Mouse (Mus musculus) ovary, adult 18-20 months (tissue): ENCODE data around the gene Haus5.

ENCODE experiments used
- DNase-seq: peaks from one replicate; pipeline ENCODE4 v3.0.0; 2022; ENCODE audit warnings: low spot score, mixed read lengths

Gene Haus5

GRCm38 (mm10) chr7:30625530-30626384 lies 39.0 kb downstream of the Haus5 start, which contains the start of gene Cox6b1:
TSS of gene Cox6b1 (minus strand) at chr7:30626151.
- peak; percentile 80 for DNase-seq

DNA sequence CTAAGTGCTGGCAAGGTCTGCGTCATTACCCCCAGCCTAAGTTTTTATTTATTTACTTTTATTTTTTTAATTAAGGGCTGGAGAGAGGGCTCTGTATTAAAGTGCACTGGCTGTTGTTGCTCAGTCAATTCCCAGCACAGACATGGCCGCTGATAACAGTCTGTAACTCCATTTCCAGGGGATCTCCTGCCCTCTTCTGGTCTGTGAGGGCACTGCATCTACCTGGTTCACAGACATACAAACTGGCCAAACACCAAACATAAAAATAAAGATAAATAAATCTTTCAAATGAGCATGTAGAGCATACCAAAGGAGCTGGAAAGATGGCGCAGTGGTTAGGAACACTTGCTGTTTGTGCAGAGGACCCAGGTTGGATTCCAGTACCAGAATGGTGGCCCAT lies 45.6 kb downstream of the Haus5 start:
- no peak for DNase-seq

DNA sequence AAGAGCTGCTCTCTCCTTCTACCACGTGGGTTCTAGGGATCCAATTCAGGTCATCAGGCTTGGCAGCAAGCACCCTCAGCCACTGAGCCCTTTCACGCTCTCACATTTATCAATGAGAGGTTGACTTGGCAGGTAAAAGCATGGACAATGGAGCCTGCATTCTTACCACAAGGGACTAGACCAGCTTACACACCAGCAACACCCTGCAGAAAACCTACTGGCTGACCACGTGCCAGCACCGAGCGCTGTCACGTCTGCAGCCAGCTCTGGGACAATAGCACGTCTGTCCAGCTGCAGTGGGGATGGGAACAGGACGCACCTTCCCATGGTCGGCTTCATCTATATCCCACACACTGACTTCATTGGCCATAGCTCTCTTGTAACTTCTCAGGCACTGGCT lies 46.1 kb downstream of the Haus5 start:
- DNase-seq, result no peak

- peak; percentile 22 for DNase-seq
These were observed 49.6 kb downstream of the Haus5 start for GRCm38 (mm10) chr7:30615049-30615760.

- no peak for DNase-seq
These were observed 50.3 kb downstream of the Haus5 start for GRCm38 (mm10) chr7:30614454-30614853.

- no peak for DNase-seq
These were observed 51.2 kb downstream of the Haus5 start for GRCm38 (mm10) chr7:30613529-30614112.

- DNase-seq, result no peak
These were observed 52.0 kb downstream of the Haus5 start, which contains the start of gene Upk1a for GRCm38 (mm10) chr7:30612654-30613402. TSS of gene Upk1a (minus strand) at chr7:30612847.

GRCm38 (mm10) chr7:30610043-30610442 lies 54.8 kb downstream of the Haus5 start:
- no peak for DNase-seq

DNA sequence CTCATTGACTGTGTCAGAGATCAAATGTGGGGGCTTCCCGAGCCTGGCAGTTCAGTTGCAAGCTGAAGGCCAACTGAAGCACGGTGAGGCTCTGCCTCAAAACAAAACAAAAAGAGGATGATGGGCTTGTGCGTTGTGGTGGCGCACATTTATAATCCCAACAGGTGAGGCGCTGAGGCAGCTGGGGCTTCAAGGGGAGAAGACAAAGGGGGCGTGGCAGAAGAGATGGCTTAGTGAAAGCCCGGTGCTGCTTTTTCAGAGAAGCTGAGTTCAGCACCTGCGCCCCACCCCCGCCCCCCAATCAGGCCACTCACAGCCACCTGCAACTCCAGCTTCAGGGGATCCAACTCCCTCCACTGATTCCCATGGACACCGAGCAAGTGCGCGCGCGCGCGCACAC lies 56.3 kb downstream of the Haus5 start:
- no peak for DNase-seq

DNA sequence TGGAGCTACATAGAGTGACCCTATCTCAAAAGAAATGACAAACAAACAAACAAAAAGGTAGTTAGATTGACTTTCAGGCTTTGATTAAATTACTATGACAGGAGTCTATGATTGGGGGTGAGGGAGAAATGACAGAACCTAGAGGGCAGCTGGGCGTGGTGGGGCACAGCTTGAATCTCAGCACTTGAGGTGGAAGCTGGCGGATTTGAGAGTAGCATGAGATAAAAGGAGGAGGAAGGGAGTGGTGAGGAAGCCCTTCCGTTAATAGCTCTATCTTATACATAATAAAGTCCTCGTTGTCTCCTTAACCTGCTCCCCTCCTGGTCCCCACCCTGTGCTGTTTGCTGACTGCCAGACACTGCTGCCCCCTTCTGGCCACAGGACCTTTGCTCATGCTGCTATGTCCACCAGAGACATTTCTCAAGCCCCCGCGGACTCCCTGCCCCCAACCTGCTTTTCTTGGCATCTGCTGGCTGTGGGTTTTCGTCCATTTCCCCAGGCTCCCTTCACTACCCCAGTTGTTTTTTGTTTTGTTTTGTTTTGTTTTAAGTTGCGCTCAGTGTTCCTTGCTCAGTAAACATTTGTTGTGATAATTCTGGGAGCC lies 57.0 kb downstream of the Haus5 start:
- no peak for DNase-seq

DNA sequence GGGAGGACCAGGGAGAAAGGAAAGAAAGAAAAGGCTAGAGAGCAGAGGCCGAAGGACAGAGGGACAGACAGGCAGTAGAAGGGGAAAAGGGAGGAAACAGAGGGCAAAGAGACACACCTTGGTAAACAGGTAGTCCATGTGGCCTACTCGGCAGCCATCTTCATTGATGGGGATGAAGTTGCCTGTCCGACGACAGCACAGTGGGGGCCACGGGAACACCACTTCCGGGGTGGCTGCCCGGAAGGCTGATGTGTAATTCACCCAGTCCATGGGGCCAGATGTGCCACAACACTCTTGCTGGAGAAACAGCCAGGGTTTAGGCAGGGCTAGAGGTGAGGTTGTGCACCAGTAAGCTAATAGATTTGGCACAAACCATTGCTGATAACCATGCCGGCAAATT lies 59.9 kb downstream of the Haus5 start:
- DNase-seq, result no peak

- no peak for DNase-seq
These were observed 60.4 kb downstream of the Haus5 start for GRCm38 (mm10) chr7:30604424-30604823.
